Mouse (Mus musculus): ENCODE results near the gene Myo9a. TPM values are rescaled to one million over a fixed set of nuclear protein-coding genes. Genes with fewer than 3 reads are reported as not detected.
"Not testable (repeated sequence)": the region's sequence is repeated elsewhere in the genome, so short reads cannot be mapped to it uniquely, and the experiment has no call there.

The Myo9a gene
- total and polyA plus RNA-seq, 2 experiments from 2014 or later: 16.5 to 38.3 TPM

- no peak overlapping the region for H3K4me3 ChIP-seq (ENCODE audit: low read depth, low read length)
- H3K27me3 ChIP-seq (ENCODE audit: insufficient read depth, low read length): no peaks in the 10 kb centered on the region
- H3K9me3 ChIP-seq (ENCODE audit: low read length): no peaks in the 10 kb centered on the region
- no peaks in the 10 kb centered on the region for H3K4me1 ChIP-seq (ENCODE audit: insufficient read depth, low read length)
- no peak overlapping the region for H3K4me2 ChIP-seq (ENCODE audit: low read depth, low read length, poor library complexity, severe bottlenecking)
- H3K27ac ChIP-seq (ENCODE audit: low read depth, low read length): no peak overlapping the region
- ATAC-seq (ENCODE audit: low FRiP score) (no peak), DNase-seq (ENCODE audit: low spot score) (no peak)
- peak; percentile 41 for TF ChIP-seq CTCF (IDR thresholded peaks at IDR 0.05)
- H3K36me3 ChIP-seq (ENCODE audit: insufficient read depth, low read length): no peaks in the 10 kb centered on the region
- WGBS: 84% methylated on average over 3 of the region's 3 CpGs
- no peak overlapping the region for H3K9ac ChIP-seq (replicated peaks; ENCODE audit: low read length, poor library complexity, severe bottlenecking)
Observed at GRCm38 (mm10) chr9:59760515-59760914, 9.8 kb downstream of the Myo9a start.

- not testable (repeated sequence) for ATAC-seq (ENCODE audit: low FRiP score); H3K4me1 ChIP-seq (ENCODE audit: insufficient read depth, low read length); H3K27me3 ChIP-seq (ENCODE audit: insufficient read depth, low read length); H3K4me2 ChIP-seq (ENCODE audit: low read depth, low read length, poor library complexity, severe bottlenecking); H3K9me3 ChIP-seq (ENCODE audit: low read length); H3K9ac ChIP-seq (replicated peaks; ENCODE audit: low read length, poor library complexity, severe bottlenecking); H3K36me3 ChIP-seq (ENCODE audit: insufficient read depth, low read length); DNase-seq (ENCODE audit: low spot score); H3K27ac ChIP-seq (ENCODE audit: low read depth, low read length); H3K4me3 ChIP-seq (ENCODE audit: low read depth, low read length)
- WGBS: 95% methylated on average over 11 of the region's 13 CpGs
Observed at GRCm38 (mm10) chr9:59766966-59767461, 16.3 kb downstream of the Myo9a start.

GRCm38 (mm10) chr9:59806046-59806774 lies 55.5 kb downstream of the Myo9a start:
- not testable (repeated sequence) for H3K27me3 ChIP-seq (ENCODE audit: insufficient read depth, low read length); H3K4me2 ChIP-seq (ENCODE audit: low read depth, low read length, poor library complexity, severe bottlenecking); H3K36me3 ChIP-seq (ENCODE audit: insufficient read depth, low read length); H3K4me1 ChIP-seq (ENCODE audit: insufficient read depth, low read length); H3K9ac ChIP-seq (replicated peaks; ENCODE audit: low read length, poor library complexity, severe bottlenecking); H3K27ac ChIP-seq (ENCODE audit: low read depth, low read length); DNase-seq (ENCODE audit: low spot score); H3K4me3 ChIP-seq (ENCODE audit: low read depth, low read length); ATAC-seq (ENCODE audit: low FRiP score); H3K9me3 ChIP-seq (ENCODE audit: low read length)
- WGBS: 81% methylated on average over 3 of the region's 3 CpGs

GRCm38 (mm10) chr9:59884551-59884950 lies 133.9 kb downstream of the Myo9a start:
- Histone ChIP-seq H3K4me3 (ENCODE audit: low read depth, low read length) (no peak overlapping the region), H3K9me3 (ENCODE audit: low read length) (no peaks in the 10 kb centered on the region), H3K36me3 (ENCODE audit: insufficient read depth, low read length) (peaks cover 8% of the 10 kb centered on the region; the same call in 1 of the 2 replicates), H3K27ac (ENCODE audit: low read depth, low read length) (no peak overlapping the region), H3K9ac (replicated peaks; ENCODE audit: low read length, poor library complexity, severe bottlenecking) (no peak overlapping the region), H3K4me2 (ENCODE audit: low read depth, low read length, poor library complexity, severe bottlenecking) (no peak overlapping the region), H3K27me3 (ENCODE audit: insufficient read depth, low read length) (no peaks in the 10 kb centered on the region), H3K4me1 (ENCODE audit: insufficient read depth, low read length) (no peaks in the 10 kb centered on the region)
- no peak for TF ChIP-seq CTCF (IDR thresholded peaks at IDR 0.05)
- DNase-seq (ENCODE audit: low spot score) (peak; percentile 2), ATAC-seq (ENCODE audit: low FRiP score) (no peak)

GRCm38 (mm10) chr9:59903382-59903781 lies 152.7 kb downstream of the Myo9a start:
- Histone ChIP-seq H3K4me2 (ENCODE audit: low read depth, low read length, poor library complexity, severe bottlenecking) (no peak overlapping the region), H3K9me3 (ENCODE audit: low read length) (no peaks in the 10 kb centered on the region), H3K4me1 (ENCODE audit: insufficient read depth, low read length) (no peaks in the 10 kb centered on the region), H3K27me3 (ENCODE audit: insufficient read depth, low read length) (no peaks in the 10 kb centered on the region), H3K36me3 (ENCODE audit: insufficient read depth, low read length) (peaks cover 6% of the 10 kb centered on the region; the same call in 1 of the 2 replicates), H3K4me3 (ENCODE audit: low read depth, low read length) (no peak overlapping the region), H3K9ac (replicated peaks; ENCODE audit: low read length, poor library complexity, severe bottlenecking) (no peak overlapping the region), H3K27ac (ENCODE audit: low read depth, low read length) (no peak overlapping the region)
- WGBS: 95% methylated on average over 1 of the region's 1 CpGs
- TF ChIP-seq CTCF (IDR thresholded peaks at IDR 0.05): no peak
- DNase-seq (ENCODE audit: low spot score) (no peak), ATAC-seq (ENCODE audit: low FRiP score) (no peak)

- Histone ChIP-seq H3K4me3 (ENCODE audit: low read depth, low read length) (no peak overlapping the region), H3K27ac (ENCODE audit: low read depth, low read length) (no peak overlapping the region), H3K4me2 (ENCODE audit: low read depth, low read length, poor library complexity, severe bottlenecking) (no peak overlapping the region), H3K36me3 (ENCODE audit: insufficient read depth, low read length) (peaks cover 9% of the 10 kb centered on the region; the same call in 1 of the 2 replicates), H3K27me3 (ENCODE audit: insufficient read depth, low read length) (no peaks in the 10 kb centered on the region), H3K9ac (replicated peaks; ENCODE audit: low read length, poor library complexity, severe bottlenecking) (no peak overlapping the region), H3K9me3 (ENCODE audit: low read length) (no peaks in the 10 kb centered on the region), H3K4me1 (ENCODE audit: insufficient read depth, low read length) (no peaks in the 10 kb centered on the region)
- DNase-seq (ENCODE audit: low spot score) (no peak), ATAC-seq (ENCODE audit: low FRiP score) (no peak)
- 95% methylated on average over 1 of the region's 1 CpGs for WGBS
- TF ChIP-seq CTCF (IDR thresholded peaks at IDR 0.05): no peak
Observed at GRCm38 (mm10) chr9:59914761-59915160, 164.1 kb downstream of the Myo9a start.

Measured in midbrain, postnatal 0 days (tissue).